Mouse (Mus musculus) cerebral cortex, adult 2 months (tissue): ENCODE results near the gene Kcnq1.

Source experiments
- WGBS: fragments of 180-500 bp; shearing (Covaris S2); methylation state at CpG from one replicate; pipeline ENCODE4 v1.1.7; 2018; 5-methylcytosine and 5-hydroxymethylcytosine counted together

Gene Kcnq1

GRCm38 (mm10) chr7:143187181-143187580 is 81.0 kb downstream of the Kcnq1 start:
- WGBS: 96% methylated on average over 3 of the region's 3 CpGs

- 97% methylated on average over 2 of the region's 2 CpGs for WGBS
Observed at GRCm38 (mm10) chr7:143188589-143188988, 82.4 kb downstream of the Kcnq1 start.

DNA sequence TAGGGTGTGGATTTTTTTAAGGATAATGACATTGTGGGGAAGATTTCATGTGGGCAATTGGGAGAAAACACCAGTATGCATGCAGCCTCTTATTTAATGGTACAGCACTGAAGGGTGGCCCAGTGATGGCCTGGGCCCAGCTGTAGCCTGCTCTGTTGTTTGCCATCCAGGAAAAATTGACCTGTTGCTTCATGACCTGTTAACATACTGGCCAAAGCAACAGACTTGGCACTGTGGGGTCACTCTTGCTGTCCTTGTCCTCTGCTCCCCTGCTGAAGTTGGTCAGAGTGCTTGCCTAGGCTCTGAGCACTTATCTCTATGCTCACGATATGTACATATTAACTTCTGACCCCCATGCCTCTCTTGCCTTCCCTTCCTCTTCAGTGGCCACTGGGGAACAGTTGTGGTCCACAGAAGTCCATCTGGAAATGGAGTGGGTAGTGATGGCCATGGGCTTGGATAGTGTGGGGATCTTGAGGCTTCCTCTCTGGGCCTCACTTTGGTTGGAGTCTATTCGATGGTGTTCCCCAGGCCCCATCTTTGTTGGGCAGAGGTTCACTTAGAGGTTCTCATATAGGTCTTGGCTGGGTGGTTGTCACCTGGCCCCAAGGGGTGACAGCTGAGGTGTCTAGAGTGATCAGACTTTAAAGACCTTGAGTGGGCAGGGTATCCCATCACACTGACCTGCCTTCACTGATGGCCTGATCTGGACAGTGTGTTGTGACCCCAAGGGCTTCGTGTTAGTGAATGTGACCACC is 84.0 kb downstream of the Kcnq1 start:
- 93% methylated on average over 3 of the region's 3 CpGs for WGBS

DNA sequence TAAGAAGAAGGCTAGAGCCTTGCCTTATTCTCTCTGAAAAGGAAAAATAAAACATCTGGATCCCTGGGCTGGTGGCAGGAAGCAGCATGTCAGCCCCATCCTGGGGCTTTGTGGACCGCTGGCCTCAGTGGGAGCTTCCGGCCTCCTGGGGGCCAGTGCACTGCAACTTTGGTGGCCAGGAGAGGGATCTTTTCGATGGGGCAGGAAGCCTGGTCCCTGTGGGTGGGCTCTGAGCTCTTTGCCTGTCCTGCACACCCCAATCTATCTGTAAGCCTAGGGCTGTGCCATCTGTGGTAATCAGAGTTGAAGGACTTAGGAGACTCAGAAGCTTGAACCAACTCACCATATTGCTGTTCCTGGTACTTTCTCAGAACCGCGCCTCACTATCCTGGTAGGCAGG is 84.7 kb downstream of the Kcnq1 start:
- 89% methylated on average over 5 of the region's 5 CpGs for WGBS

- 90% methylated on average over 7 of the region's 7 CpGs for WGBS
Observed at GRCm38 (mm10) chr7:143192392-143192791, 86.2 kb downstream of the Kcnq1 start.

GRCm38 (mm10) chr7:143194064-143194463 is 87.9 kb downstream of the Kcnq1 start:
- 93% methylated on average over 7 of the region's 7 CpGs for WGBS

DNA sequence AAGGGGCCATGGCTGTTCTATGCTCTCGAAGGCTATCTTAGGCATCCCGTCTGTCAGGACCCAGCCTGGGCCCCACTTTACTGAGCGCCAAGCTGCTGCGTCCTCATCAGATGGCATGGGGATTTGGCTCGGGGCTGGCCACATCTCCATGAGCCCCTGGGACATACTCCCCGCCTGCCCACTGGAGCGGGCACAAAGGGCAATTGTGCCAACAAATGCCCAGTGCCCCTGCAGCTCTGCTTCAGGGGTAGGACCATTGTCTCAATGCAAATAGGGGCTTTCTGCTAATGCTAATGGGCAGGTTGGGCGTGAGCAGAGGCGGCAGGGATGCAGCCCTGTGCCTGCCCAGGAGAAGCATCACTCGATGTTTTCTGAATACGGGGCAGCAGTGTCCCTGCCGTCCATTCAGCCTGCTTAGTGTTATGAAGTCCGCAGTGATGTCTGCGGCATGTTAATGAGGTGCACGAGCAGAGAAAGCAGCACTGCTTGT is 91.8 kb downstream of the Kcnq1 start:
- 36% methylated on average over 15 of the region's 15 CpGs for WGBS

- 34% methylated on average over 7 of the region's 7 CpGs for WGBS
Observed at GRCm38 (mm10) chr7:143198443-143198842, 92.3 kb downstream of the Kcnq1 start.

DNA sequence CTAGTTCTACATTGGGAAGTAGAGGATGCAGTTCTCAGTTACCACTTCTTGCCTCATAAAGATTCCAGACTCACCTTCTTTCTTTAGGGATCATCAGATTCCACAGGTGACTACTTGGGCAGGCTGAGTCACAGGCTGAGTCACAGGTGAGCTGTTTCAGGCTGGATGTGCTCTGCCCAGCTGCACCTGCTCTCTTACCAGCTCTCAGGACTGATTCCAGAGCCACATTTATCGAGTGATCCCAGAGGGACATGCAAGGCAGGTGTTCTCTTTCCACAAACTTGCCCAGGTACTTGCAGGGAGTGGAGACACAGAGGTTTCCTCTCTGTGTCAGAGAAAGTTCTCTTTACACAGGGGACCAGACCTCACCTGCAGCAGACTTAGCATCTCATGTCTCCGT is 95.1 kb downstream of the Kcnq1 start:
- 88% methylated on average over 2 of the region's 2 CpGs for WGBS

DNA sequence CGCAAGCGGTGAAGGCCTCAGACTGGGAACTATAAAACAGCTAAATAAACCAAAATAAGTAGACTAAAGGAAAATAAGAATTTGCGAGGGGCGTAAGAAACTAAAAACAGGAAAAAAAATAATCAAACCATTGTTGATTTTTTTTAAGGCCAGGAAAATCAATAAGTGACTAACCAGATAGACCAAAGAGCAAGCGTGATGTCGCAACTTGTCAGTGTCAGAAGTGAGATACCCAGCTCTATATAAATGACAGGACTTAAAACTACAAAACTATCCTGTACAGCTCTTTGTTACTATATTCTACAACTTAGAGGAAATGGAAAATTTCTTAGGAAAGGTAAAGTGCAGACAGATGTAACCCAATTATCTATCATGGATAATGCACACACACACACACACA is 97.7 kb downstream of the Kcnq1 start:
- WGBS: 96% methylated on average over 6 of the region's 6 CpGs

DNA sequence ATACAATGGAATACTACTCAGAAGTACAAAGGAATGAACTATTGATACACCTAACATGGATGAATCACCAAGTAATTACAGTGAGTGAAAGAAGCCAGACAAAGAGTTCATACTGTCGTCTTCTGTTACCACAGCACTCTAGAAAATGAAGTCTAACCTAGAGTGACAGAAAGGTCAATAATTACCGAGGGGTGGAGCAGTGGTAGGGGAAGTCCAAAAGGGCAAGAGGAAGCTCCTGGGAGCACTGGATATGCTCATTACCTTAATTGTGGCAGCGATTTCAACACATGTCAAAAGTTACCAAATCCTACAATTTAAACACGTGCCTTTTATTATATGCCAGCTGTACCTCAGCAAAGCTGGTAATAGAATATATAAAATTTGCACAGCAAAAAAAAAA is 100.9 kb downstream of the Kcnq1 start:
- WGBS: 69% methylated on average over 4 of the region's 4 CpGs

- WGBS: 64% methylated on average over 4 of the region's 4 CpGs
Observed at GRCm38 (mm10) chr7:143210796-143211195, 104.6 kb downstream of the Kcnq1 start.

DNA sequence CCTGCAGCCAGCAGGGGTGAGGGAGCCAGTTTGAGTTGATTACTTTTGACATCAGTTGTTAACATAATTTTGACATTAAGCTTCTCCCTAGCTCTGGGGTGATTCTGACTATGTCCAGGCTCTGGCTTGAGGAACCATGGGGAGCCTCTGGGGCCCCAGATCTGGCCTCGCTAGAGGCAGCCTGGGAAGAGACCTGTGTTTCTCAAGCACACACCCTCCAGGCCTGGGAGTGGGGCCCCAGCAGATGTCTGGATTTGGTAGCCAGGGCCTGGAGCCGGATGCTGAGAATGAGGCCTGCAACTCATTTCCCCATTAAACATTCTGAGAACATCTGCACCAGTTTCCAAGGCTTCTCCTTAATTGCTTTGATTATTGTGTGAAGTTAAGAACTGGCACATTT is 145.0 kb downstream of the Kcnq1 start:
- WGBS: 82% methylated on average over 2 of the region's 2 CpGs

DNA sequence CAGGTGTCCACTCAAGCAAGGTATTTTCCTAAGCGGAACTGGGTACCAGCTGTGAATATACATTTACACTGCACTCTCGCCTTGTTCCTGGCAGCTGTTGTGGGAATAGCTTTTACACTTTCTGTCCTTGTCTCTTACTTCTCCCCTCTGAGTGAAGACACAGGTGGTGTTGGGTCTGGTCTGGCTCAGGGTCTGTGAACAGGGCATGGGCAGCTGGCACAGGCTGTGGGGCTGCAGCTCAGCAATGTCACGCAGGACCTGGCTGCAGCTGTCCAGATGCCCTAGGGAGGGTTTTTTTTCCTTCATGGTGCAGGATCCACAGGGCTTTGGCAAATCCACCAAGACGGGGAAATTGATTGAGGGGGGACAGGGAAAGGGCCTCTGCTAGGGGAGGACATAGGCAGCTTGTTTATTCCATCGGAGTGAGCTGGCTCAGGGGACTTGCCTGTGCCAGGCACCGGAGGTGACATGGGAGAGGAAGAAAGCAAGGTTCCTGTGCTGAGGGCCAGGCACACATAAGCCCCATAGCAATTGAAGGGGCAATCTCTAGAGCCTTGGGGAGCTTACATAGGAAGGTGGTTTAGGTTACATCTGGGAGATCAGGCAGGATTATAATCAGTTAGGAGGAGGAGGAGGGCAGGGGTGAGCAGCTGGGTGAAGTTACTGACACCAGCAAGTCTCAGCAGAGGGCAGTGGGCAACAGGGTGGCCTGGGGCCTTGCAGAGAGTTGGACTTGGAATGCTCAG is 147.1 kb downstream of the Kcnq1 start:
- WGBS: 82% methylated on average over 6 of the region's 6 CpGs

- 98% methylated on average over 2 of the region's 2 CpGs for WGBS
Observed at GRCm38 (mm10) chr7:143254901-143255300, 148.7 kb downstream of the Kcnq1 start.

DNA sequence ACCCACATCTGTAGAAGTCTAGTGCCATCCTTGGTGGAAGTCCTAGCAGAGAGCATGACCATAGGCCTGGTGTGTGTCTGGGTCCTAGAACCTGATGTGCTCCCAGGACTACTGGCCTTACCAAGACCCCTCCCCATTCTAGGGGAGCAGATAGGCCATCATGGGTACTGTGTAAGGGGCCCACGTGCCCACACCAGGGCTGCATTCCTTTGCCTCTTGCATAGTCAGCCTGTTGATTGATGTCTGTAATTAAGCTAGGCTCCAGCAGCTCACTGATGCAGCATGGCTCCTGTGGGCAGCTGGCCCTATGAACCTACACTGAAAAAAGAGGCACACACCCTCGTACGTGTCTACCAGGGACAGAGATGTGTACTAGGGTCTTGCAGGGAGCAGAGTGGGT is 157.4 kb downstream of the Kcnq1 start:
- WGBS: 58% methylated on average over 3 of the region's 3 CpGs

- 83% methylated on average over 4 of the region's 4 CpGs for WGBS
Observed at GRCm38 (mm10) chr7:143263966-143264365, 157.8 kb downstream of the Kcnq1 start.

GRCm38 (mm10) chr7:143265386-143265785 is 159.2 kb downstream of the Kcnq1 start:
- WGBS: 88% methylated on average over 11 of the region's 11 CpGs

GRCm38 (mm10) chr7:143265829-143266438 is 159.8 kb downstream of the Kcnq1 start:
- 77% methylated on average over 8 of the region's 8 CpGs for WGBS

- WGBS: 62% methylated on average over 4 of the region's 4 CpGs
Observed at GRCm38 (mm10) chr7:143273747-143274146, 167.6 kb downstream of the Kcnq1 start.

DNA sequence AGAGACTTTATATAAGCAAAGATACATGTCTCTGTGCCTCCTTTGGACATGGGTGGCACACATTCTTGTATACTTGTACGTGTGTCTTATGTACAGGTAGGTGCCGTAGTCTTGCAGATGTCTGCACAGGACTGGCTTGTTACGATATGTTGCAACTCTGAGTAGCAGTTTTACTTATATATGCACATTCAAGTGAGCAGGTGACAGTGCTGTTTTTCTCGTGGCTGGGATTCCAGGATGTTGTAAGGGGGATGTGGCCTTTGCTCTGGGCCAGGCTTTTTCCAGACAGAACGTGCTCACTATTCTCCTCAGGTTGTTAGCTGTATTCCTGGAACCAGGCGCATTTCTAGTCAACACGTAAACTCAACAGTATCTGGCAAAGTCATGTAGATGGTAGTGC is 168.9 kb downstream of the Kcnq1 start:
- 82% methylated on average over 7 of the region's 7 CpGs for WGBS

GRCm38 (mm10) chr7:143283625-143284024 is 177.5 kb downstream of the Kcnq1 start:
- 74% methylated on average over 2 of the region's 2 CpGs for WGBS

DNA sequence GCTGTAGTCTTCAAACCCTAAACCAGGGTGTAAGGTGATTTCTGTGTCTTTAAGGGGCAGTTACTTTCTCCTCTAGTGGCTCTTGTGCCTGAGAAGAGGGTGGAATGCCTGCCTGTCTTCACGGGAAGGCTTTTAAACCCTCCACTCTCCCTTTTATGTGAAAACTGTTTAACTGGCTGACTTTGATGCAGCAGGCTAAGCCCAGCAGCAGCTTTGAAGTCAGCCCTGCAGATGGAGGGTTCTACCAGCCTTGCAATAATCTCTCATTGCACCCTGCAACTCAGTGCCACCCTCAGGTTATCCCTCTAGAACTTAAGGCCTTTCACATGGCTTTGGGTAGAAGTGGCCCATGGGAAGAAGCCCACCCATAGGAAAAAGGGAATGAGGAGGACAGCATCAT is 178.7 kb downstream of the Kcnq1 start:
- 56% methylated on average over 1 of the region's 1 CpGs for WGBS
